27 mouse cellular contexts compared by ENCODE assay signal in the genomic region with DNA sequence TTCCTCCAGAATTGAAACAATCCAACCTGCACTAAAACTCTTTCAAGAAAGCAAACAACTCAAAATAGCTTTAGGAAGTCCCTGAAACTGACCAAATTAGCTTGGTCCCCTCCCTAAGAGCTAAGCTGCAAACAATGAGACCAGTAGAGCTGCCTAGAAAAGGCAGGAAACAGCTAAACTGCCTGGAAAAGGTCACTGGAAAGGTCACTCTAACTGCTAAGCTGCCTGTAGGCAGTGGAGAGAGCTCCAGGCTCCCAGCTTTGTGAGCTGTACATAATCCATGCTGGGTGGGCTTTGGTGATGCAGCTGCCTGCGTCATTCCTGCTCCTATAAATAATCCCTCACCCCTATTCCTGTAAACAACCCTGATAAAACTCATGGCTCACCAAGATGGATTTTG. TPM values are rescaled to one million over a fixed set of nuclear protein-coding genes. Genes with fewer than 3 reads are reported as not detected.
A peak's percentile ranks its signal among the peaks of the same experiment; 100 is the strongest.
DNase-seq lines count a peak whose midpoint lies in the region; ATAC-seq and TF ChIP-seq lines count a peak whose summit lies in the region.
"Had no signal": no experiment of that assay in that cellular context is flagged by ENCODE, and none has a peak within 500 bp of the region (broad histone marks: within the 10 kb centered on the region; RNA-seq: fewer than 3 reads in every experiment).

No protein-coding gene starts in this region.

- no peak overlapping the region for H3K4me3 ChIP-seq in liver, embryonic 12.5 days
- H3K4me3 ChIP-seq in ES-E14 (ENCODE audit: insufficient read depth in 1 of 2, low read depth in 1 of 2, low read length in 2 of 2, poor library complexity in 1 of 2, severe bottlenecking in 1 of 2): no peak overlapping the region
- H3K4me3 ChIP-seq: embryonic facial prominence, embryonic 15.5 days; erythroblast, embryonic 14.5 days; forebrain, embryonic 10.5 days; heart, embryonic 10.5 days; hindbrain, embryonic 13.5 days had no signal

- peak; percentile 26 for DNase-seq in embryo, embryonic 10.5 days (ENCODE audit: low spot score)
- no peak for DNase-seq in embryo, embryonic 11 days
- DNase-seq in liver (no peak), ES-E14 (ENCODE audit: low read depth, low spot score) (peak; percentile 28)
- DNase-seq in frontal cortex, postnatal 25 days (ENCODE audit: low spot score in 2 of 2): no peak
- DNase-seq in right cerebral cortex, postnatal 25 days: no peak
- DNase-seq: adrenal gland, postnatal 10 days; B cell, adult 2 months; cerebellum, adult 11 months; cerebellum, adult 8-10 months; cerebellum, postnatal 25 days; gastrocnemius, postnatal 36 days; heart, adult 18-20 months; heart, postnatal 10 days had no signal

- no peak for ATAC-seq in liver, embryonic 12.5 days
- ATAC-seq: CD4-positive, CD25-positive, alpha-beta regulatory T cell, adult 4 months; forebrain, embryonic 14.5 days; hindbrain, postnatal 0 days had no signal

- H3K9me3 ChIP-seq in liver, embryonic 12.5 days (replicated peaks): no peaks in the 10 kb centered on the region
- no peaks in the 10 kb centered on the region for H3K9me3 ChIP-seq in ES-E14 (ENCODE audit: control insufficient read depth, insufficient read depth, low read depth, low read length)
- H3K9me3 ChIP-seq: embryonic facial prominence, embryonic 15.5 days; forebrain, embryonic 10.5 days; heart, embryonic 10.5 days; hindbrain, embryonic 13.5 days had no signal

- H3K4me1 ChIP-seq in liver, embryonic 12.5 days: 0 out of 2 replicates have a peak, but pooled peaks cover 2% of the 10 kb centered on the region
- H3K4me1 ChIP-seq in ES-E14 (ENCODE audit: control insufficient read depth in 2 of 2, insufficient read depth in 2 of 2, low read length in 2 of 2, poor library complexity in 1 of 2): no peaks in the 10 kb centered on the region; a peak in 1 of 4 replicates
- H3K4me1 ChIP-seq: embryonic facial prominence, embryonic 15.5 days; forebrain, embryonic 10.5 days; heart, embryonic 10.5 days; hindbrain, embryonic 13.5 days had no signal

- in situ Hi-C loops in ES-E14 (cut with MboI; ENCODE audit: low sequenced_read_pairs in 2 of 2, unreplicated experiment in 2 of 2): no loop called here

- 0 out of 2 replicates have a peak overlapping the region, but pooled peaks have one; percentile 14 for H3K27ac ChIP-seq in liver, embryonic 12.5 days
- peak overlapping the region; percentile 3; the same call in 1 of the 2 replicates for H3K27ac ChIP-seq in ES-E14 (ENCODE audit: insufficient read depth, low read depth, low read length, poor library complexity, severe bottlenecking)
- H3K27ac ChIP-seq: embryonic facial prominence, embryonic 15.5 days; forebrain, embryonic 10.5 days; heart, embryonic 10.5 days; hindbrain, embryonic 13.5 days; hindbrain, postnatal 0 days had no signal

- H3K27me3 ChIP-seq in liver, embryonic 12.5 days (replicated peaks): no peaks in the 10 kb centered on the region
- H3K27me3 ChIP-seq: embryonic facial prominence, embryonic 15.5 days; hindbrain, embryonic 13.5 days had no signal

- no peak overlapping the region for H3K9ac ChIP-seq in liver, embryonic 12.5 days
- H3K9ac ChIP-seq in ES-E14 (ENCODE audit: insufficient read depth, low read depth, low read length, poor library complexity, severe bottlenecking): no peak overlapping the region
- H3K9ac ChIP-seq: embryonic facial prominence, embryonic 15.5 days; hindbrain, embryonic 13.5 days had no signal

- H3K4me2 ChIP-seq in liver, embryonic 12.5 days: no peak overlapping the region
- H3K4me2 ChIP-seq: embryonic facial prominence, embryonic 15.5 days; hindbrain, embryonic 13.5 days had no signal

- H3K36me3 ChIP-seq in liver, embryonic 12.5 days: peaks cover 91% of the 10 kb centered on the region
- peaks cover 37% of the 10 kb centered on the region for H3K36me3 ChIP-seq in ES-E14 (ENCODE audit: control insufficient read depth, insufficient read depth, low read length, poor library complexity, severe bottlenecking)

- WGBS in liver, embryonic 12.5 days (ENCODE audit: insufficient replicate concordance): 70% methylated on average over 1 of the region's 1 CpGs

TF ChIP-seq in ES-E14, 5 proteins besides CTCF, POLR2A, EP300 and RAD21:
- no peak for TF ChIP-seq MAFK (IDR thresholded peaks at IDR 0.05; ENCODE audit: insufficient read depth, low read depth, low read length)
- TF ChIP-seq ZC3H11A (IDR thresholded peaks at IDR 0.05; ENCODE audit: borderline replicate concordance, low read depth, low read length): no peak
- no peak for TF ChIP-seq CHD2 (IDR thresholded peaks at IDR 0.05; ENCODE audit: low read depth, low read length)
- no peak for TF ChIP-seq ZNF384 (IDR thresholded peaks at IDR 0.05; ENCODE audit: low read depth, low read length)
- TF ChIP-seq HCFC1 (IDR thresholded peaks at IDR 0.05; ENCODE audit: borderline replicate concordance, insufficient read depth, low read length): no peak

RNA-seq across cellular contexts. Expression of gene Slc25a17, which starts 9.7 kb away (rescaled TPM):
- polyA plus RNA-seq in liver, embryonic 12.5 days (2016; fragmentation: Nextera tagmentation; extraction: Ambion mirVana): 49.2 TPM in 2 replicates
- total RNA-seq in ES-E14 (2012; rRNA removed): 86.3 and 94.5 TPM in 2 replicates

RNA-seq across cellular contexts. Expression of gene St13, which starts 29.5 kb away (rescaled TPM):
- 105 TPM in 2 replicates for polyA plus RNA-seq in liver, embryonic 12.5 days (2016; fragmentation: Nextera tagmentation; extraction: Ambion mirVana)
- total RNA-seq in ES-E14 (2012; rRNA removed): 217 and 254 TPM in 2 replicates

RNA-seq across cellular contexts. Expression of gene Xpnpep3, which starts 29.6 kb away (rescaled TPM):
- 10.1 and 10.5 TPM in 2 replicates for polyA plus RNA-seq in liver, embryonic 12.5 days (2016; fragmentation: Nextera tagmentation; extraction: Ambion mirVana)
- total RNA-seq in ES-E14 (2012; rRNA removed): 16.4 and 17.6 TPM in 2 replicates

RNA-seq across cellular contexts. Expression of gene Dnajb7, which starts 37.7 kb away (rescaled TPM):
- polyA plus RNA-seq in liver, embryonic 12.5 days (2016; fragmentation: Nextera tagmentation; extraction: Ambion mirVana): 1.2 and 1.3 TPM in 2 replicates
- not detected in 2 replicates for total RNA-seq in ES-E14 (2012; rRNA removed)
- total RNA-seq: adrenal gland, postnatal 10 days; gastrocnemius, adult 8-10 months; gastrocnemius, postnatal 36 days; heart, adult 18-20 months; heart, postnatal 10 days; hematopoietic stem cell, adult 5-6 weeks; hindbrain, postnatal 0 days had no signal
- polyA plus RNA-seq: brain, embryonic 14.5 days; cortical plate, adult 2 months had no signal

Comparison
In these comparisons a context has a peak if more than half of its experiments do, and no peak if none do; other contexts are left out.
1. DNase-seq: peak in embryo, embryonic 10.5 days (single experiment) and ES-E14 (single experiment); none in embryo, embryonic 11 days (single experiment), liver (single experiment), frontal cortex, postnatal 25 days (0 of 2) and right cerebral cortex, postnatal 25 days (single experiment).